Mouse (Mus musculus): ENCODE measurements at regions not wholly inside any gene's neighbourhood (a gene's known extent, or its start where the extent isn't known, plus 50 kb on each side); places are given as distances from the start of the nearest gene placed in this dataset.

DNA sequence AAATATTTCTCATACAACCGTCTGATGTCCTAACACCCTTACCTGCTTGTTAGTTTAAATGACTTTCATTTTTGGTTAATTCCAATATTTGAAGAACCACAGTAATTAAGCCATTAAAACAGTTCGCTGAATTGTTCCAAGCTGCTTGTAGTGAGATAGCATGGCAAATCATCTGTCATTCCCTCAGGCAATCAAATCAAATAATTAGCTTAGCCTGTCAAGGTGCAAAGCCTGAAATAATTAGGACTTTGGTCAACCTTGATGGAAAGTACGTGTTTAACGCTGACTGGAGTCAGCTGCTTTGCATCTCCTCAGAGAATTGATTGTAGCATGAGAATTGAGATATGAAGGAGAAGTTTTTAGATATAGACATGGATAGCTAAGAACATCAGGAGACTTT is 220.2 kb upstream of the Pdcd1 start:
- TF ChIP-seq CTCF (IDR thresholded peaks at IDR 0.05; ENCODE audit: borderline replicate concordance, insufficient read depth, low read depth, low read length) (no peak), POLR2A (IDR thresholded peaks at IDR 0.05; ENCODE audit: borderline replicate concordance, insufficient read depth, low read length) (no peak)
